19 mouse cellular contexts compared by ENCODE assay signal in the genomic region with DNA sequence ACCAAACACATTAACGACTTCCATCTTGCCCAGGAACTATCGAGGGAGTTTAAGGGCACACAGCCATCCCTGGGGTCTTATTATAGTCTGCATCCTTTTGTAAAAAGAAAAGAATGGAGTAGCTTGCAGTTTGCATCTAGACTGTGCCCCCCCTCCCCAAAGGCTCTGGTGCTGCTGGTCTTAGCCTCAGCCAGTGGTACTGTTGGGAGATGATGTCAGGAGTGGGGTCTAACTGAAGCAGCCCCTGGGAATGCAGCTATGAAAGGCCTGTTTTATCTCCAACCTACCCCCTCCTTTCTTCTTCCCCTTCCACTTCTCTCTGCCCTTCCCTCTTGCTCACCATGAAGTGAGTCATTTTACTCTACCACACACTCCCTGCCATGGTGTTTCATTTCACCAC.
"Had no signal": no experiment of that assay in that cellular context is flagged by ENCODE, and none has a peak within 500 bp of the region (broad histone marks: within the 10 kb centered on the region; RNA-seq: fewer than 3 reads in every experiment).

No protein-coding gene starts in this region.

- H3K27me3 ChIP-seq: limb, embryonic 15.5 days; liver, embryonic 15.5 days; lung, embryonic 15.5 days; megakaryocyte, embryonic 14.5 days; neural tube, embryonic 13.5 days had no signal

- H3K4me2 ChIP-seq: limb, embryonic 15.5 days; liver, embryonic 11.5 days; liver, embryonic 15.5 days; lung, embryonic 15.5 days; midbrain, embryonic 13.5 days; neural tube, embryonic 13.5 days had no signal

- H3K36me3 ChIP-seq: limb, embryonic 15.5 days; liver, embryonic 15.5 days; lung, embryonic 15.5 days; midbrain, embryonic 10.5 days; midbrain, embryonic 13.5 days; neural tube, embryonic 13.5 days had no signal

- H3K4me3 ChIP-seq: limb, embryonic 15.5 days; liver, embryonic 15.5 days; lung, embryonic 15.5 days; megakaryocyte, embryonic 14.5 days; midbrain, embryonic 10.5 days; midbrain, embryonic 13.5 days; myocyte; neural tube, embryonic 13.5 days had no signal

- H3K27ac ChIP-seq: limb, embryonic 15.5 days; liver, embryonic 15.5 days; lung, embryonic 15.5 days; midbrain, embryonic 10.5 days; midbrain, embryonic 13.5 days; neural tube, embryonic 13.5 days had no signal

- DNase-seq: kidney, adult 9 months; kidney, postnatal 14 days; kidney, postnatal 4 days; lung, adult 18-20 months; lung, postnatal 10 days; lung, postnatal 36 days; retina, postnatal 1 day; thymus, adult 18-20 months; thymus, postnatal 36 days had no signal

- H3K4me1 ChIP-seq: liver, embryonic 15.5 days; lung, embryonic 15.5 days; megakaryocyte, embryonic 14.5 days; midbrain, embryonic 10.5 days; midbrain, embryonic 13.5 days had no signal

- H3K9me3 ChIP-seq: limb, embryonic 15.5 days; liver, embryonic 15.5 days; lung, embryonic 15.5 days; midbrain, embryonic 10.5 days; midbrain, embryonic 13.5 days; neural tube, embryonic 13.5 days had no signal

- H3K9ac ChIP-seq: limb, embryonic 15.5 days; liver, embryonic 15.5 days; lung, embryonic 15.5 days; midbrain, embryonic 13.5 days; neural tube, embryonic 13.5 days had no signal

- ATAC-seq: midbrain, embryonic 13.5 days; midbrain, embryonic 16.5 days had no signal
